Mouse (Mus musculus) brain, embryonic 14.5 days (tissue): Measurements from ENCODE around the gene Dab2ip. TPM values are rescaled to one million over a fixed set of nuclear protein-coding genes. Genes with fewer than 3 reads are reported as not detected.

Experiments used
- DNase-seq: peaks from one replicate; pipeline ENCODE4 v3.0.0-alpha.2; 2011; ENCODE audit warnings: low read depth
- CTCF ChIP-seq: fragments of 200-500 bp; IDR thresholded peaks from 2 replicates; pipeline ENCODE4 v1.5.1; 2012; ENCODE audit warnings: inconsistent platforms, mild to moderate bottlenecking, moderate library complexity, borderline replicate concordance; ENCODE audit not compliant: insufficient read depth, insufficient read length; ENCODE audit errors: extremely low read depth
- POLR2A ChIP-seq: fragments of 200-500 bp; IDR thresholded peaks from 2 replicates; pipeline ENCODE4 v1.6.1; 2012; ENCODE audit warnings: mild to moderate bottlenecking, inconsistent platforms, borderline replicate concordance; ENCODE audit not compliant: poor library complexity, insufficient read depth, insufficient read length, severe bottlenecking; ENCODE audit errors: extremely low read depth
- polyA plus RNA-seq: library from polyadenylated mRNA; depleted of rRNA; stranded (reverse); fragments of >200 nt; gene quantifications from 2 replicates; pipeline ENCODE4 v1.2.3, GENCODE M21; 2012

The Dab2ip gene
- polyA plus RNA-seq, 1 experiment: 126 TPM

- TF ChIP-seq POLR2A: no peak
- no peak for TF ChIP-seq CTCF
- peak; percentile 61 for DNase-seq
Observed at GRCm38 (mm10) chr2:35731671-35732449, 173.8 kb downstream of the Dab2ip start.

DNA sequence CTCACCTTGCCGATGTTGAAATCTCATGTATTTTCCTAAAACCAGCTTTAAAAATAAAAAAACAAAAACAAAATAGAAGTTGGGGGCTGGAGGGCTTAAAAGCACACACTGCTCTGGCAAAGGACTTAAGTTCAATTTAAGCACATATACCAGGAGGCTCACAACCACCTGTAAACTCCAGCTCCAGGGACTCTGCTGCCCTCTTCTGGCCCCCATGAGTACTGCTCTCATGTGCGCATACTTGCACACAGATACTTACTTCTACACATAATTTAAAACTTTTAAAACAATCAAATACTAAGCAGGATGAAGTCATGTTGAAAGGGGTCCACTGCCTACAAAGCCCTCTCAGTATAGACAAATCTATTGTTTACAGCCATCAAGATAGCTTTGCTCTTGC, 176.9 kb downstream of the Dab2ip start:
- TF ChIP-seq POLR2A: no peak
- TF ChIP-seq CTCF: peak; percentile 52; the same call in 1 of the 2 replicates

GRCm38 (mm10) chr2:35736061-35736460, 178.0 kb downstream of the Dab2ip start:
- no peak for DNase-seq
- no peak for TF ChIP-seq CTCF
- TF ChIP-seq POLR2A: no peak

More for the DNA sequence above, 176.9 kb downstream of the Dab2ip start:
- no peak for DNase-seq

DNA sequence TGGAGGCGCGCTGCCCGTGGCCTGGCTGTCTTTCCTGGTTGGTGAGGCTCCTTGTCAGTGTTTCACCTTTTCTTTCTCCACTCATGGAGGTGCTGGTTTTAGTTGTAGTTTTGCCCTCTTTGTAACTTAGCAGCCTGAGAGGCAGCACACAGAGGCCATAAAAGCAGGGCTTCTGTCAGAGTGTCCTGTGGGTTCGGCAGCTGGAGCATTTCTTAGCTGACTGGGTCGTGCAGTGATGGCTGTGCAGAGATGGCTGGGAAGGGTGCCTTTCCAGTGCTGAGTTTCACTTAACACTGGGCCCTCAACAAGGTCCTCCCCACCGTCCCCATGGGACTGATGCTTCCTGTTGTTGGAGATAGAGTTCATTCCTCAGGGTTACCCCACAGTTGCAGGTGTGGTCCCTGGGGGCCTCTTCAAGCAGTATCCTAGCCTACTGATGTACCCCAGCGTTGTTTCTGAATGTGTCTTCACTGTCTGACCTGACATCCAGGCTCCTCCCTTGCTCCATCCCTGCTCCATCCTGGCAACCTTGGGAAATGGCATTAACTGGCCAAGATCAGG, 179.5 kb downstream of the Dab2ip start:
- DNase-seq: no peak
- no peak for TF ChIP-seq POLR2A

DNA sequence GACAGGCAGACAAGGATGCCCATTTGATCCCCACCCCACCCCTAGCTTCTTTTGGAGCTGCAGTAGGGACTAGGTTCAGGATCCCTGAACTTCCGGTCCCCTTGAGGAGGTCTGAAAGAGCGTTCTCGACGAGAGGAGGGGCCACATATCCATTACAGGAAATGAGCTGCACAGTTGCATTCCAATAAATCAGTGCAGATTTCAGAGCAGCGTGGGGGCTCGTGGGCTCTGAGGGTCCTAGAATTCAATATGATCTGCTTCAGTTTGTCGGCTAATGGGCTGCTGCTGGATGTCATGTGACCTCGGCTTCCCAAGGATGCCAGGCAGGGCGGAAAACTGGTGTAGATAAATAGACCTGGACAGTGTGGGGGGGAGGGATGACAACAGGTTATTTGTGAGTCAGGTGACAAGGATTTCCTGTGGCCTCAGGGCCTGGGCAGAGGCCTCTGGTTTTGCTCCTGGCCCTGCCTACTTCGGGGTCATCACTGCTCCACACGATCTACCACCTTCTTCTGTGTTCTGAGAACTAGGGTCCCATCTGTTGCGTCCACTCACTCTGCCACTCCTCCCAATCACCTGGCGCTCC, 181.7 kb downstream of the Dab2ip start:
- TF ChIP-seq CTCF (no peak), POLR2A (no peak)
- DNase-seq: no peak

- TF ChIP-seq POLR2A: no peak
- DNase-seq: no peak
Observed at GRCm38 (mm10) chr2:35745876-35746275, 187.8 kb downstream of the Dab2ip start.

- DNase-seq: peak; percentile 86
- no peak for TF ChIP-seq CTCF
- no peak for TF ChIP-seq POLR2A
Observed at GRCm38 (mm10) chr2:35746638-35747037, 188.6 kb downstream of the Dab2ip start.

- DNase-seq: peak; percentile 68
- no peak for TF ChIP-seq CTCF
- TF ChIP-seq POLR2A: no peak
Observed at GRCm38 (mm10) chr2:35747371-35748035, 189.4 kb downstream of the Dab2ip start.

- TF ChIP-seq POLR2A: no peak
- no peak for TF ChIP-seq CTCF
- no peak for DNase-seq
Observed at GRCm38 (mm10) chr2:35750533-35751141, 192.6 kb downstream of the Dab2ip start.

- TF ChIP-seq POLR2A (no peak), CTCF (no peak)
Observed at GRCm38 (mm10) chr2:35751781-35752505, 193.9 kb downstream of the Dab2ip start.

More at GRCm38 (mm10) chr2:35751781-35752505, 193.9 kb downstream of the Dab2ip start:
- DNase-seq: no peak
